11 mouse cellular contexts compared by ENCODE assay signal in genomic region chr4:139760736-139761135, GRCm38 (mm10).
"Had no signal": no experiment of that assay in that cellular context is flagged by ENCODE, and none has a peak within 500 bp of the region (broad histone marks: within the 10 kb centered on the region; RNA-seq: fewer than 3 reads in every experiment).

No protein-coding gene starts in this region.

- H3K4me1 ChIP-seq: liver, embryonic 15.5 days had no signal

- H3K4me3 ChIP-seq: left cerebral cortex, adult 2 months; limb, embryonic 10.5 days; liver, embryonic 15.5 days had no signal

- H3K27ac ChIP-seq: left cerebral cortex, adult 2 months; limb, embryonic 10.5 days; liver, embryonic 15.5 days; stomach, postnatal 0 days had no signal

- H3K9ac ChIP-seq: liver, embryonic 15.5 days had no signal

- DNase-seq: kidney, adult 8-10 months; kidney, postnatal 25 days; lung, adult 2 months; lung, postnatal 36 days; thymus, postnatal 4 days had no signal

- H3K36me3 ChIP-seq: limb, embryonic 10.5 days; liver, embryonic 15.5 days had no signal

- H3K9me3 ChIP-seq: limb, embryonic 10.5 days; liver, embryonic 15.5 days had no signal

- H3K4me2 ChIP-seq: liver, embryonic 11.5 days; liver, embryonic 15.5 days had no signal

- ATAC-seq: lung, postnatal 0 days had no signal
